8 mouse cellular contexts compared by ENCODE assay signal in the genomic region with DNA sequence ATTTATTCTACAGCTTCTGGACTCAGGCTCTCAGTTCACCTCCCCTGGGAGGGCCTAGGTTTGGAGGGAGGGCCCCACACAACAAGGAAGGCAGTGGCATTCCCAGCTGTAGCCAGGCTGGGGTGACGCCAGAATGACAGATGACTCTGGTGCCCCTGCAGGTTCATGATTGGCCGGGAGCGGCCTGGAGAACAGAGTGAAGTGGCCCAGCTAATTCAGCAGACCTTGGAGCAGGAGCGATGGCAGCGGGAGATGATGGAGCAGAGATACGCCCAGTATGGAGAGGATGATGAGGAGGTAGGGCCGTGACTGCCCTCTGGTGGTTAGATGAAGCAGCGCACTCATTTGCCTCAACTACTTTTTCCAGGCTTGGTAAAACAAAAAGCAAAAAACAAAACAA. TPM values are rescaled to one million over a fixed set of nuclear protein-coding genes. Genes with fewer than 3 reads are reported as not detected.
DNase-seq lines count a peak whose midpoint lies in the region; ATAC-seq and TF ChIP-seq lines count a peak whose summit lies in the region.
"Had no signal": no experiment of that assay in that cellular context is flagged by ENCODE, and none has a peak within 500 bp of the region (broad histone marks: within the 10 kb centered on the region; RNA-seq: fewer than 3 reads in every experiment).

No protein-coding gene starts in this region.

- peak; percentile 80 for DNase-seq in MEL (ENCODE audit: low read depth, low spot score)
- peak; percentile 97 for DNase-seq in brain, adult 2 months (ENCODE audit: low read depth, low spot score)
- DNase-seq in heart, postnatal 0 days (ENCODE audit: low spot score), result peak; percentile 67
- peak; percentile 71 to 80 for DNase-seq in kidney, postnatal 36 days
- peak; percentile 79 for DNase-seq in lung, postnatal 14 days
- DNase-seq in right cerebral cortex, postnatal 10 days (ENCODE audit: low spot score in 2 of 2), result peak; percentile 79 to 80

- no peak overlapping the region for H3K4me3 ChIP-seq in MEL (ENCODE audit: control insufficient read depth in 1 of 2, insufficient read depth in 1 of 2, low read depth in 2 of 2, low read length in 2 of 2)
- no peak overlapping the region for H3K4me3 ChIP-seq in heart, postnatal 0 days (ENCODE audit: low read depth, low read length)

- H3K4me2 ChIP-seq in heart, postnatal 0 days (ENCODE audit: low read depth, low read length), result no peak overlapping the region

- peaks cover 10 to 65% of the 10 kb centered on the region in 2 experiments for H3K36me3 ChIP-seq in MEL (ENCODE audit: control insufficient read depth in 1 of 2, insufficient read depth in 2 of 2, low read length in 2 of 2)
- H3K36me3 ChIP-seq in heart, postnatal 0 days (replicated peaks; ENCODE audit: control insufficient read depth, insufficient read depth, low read length), result peaks cover 77% of the 10 kb centered on the region

- no peak for TF ChIP-seq EP300 in MEL (IDR thresholded peaks at IDR 0.05; ENCODE audit: low read depth in 1 of 2, low read length in 2 of 2)
- TF ChIP-seq EP300 in heart, postnatal 0 days (IDR thresholded peaks at IDR 0.05; ENCODE audit: low read depth), result no peak

- H3K9me3 ChIP-seq in MEL (replicated peaks; ENCODE audit: insufficient read depth, low read length), result no peaks in the 10 kb centered on the region
- H3K9me3 ChIP-seq in heart, postnatal 0 days (replicated peaks; ENCODE audit: control insufficient read depth, low read length), result no peaks in the 10 kb centered on the region

- 5% methylated on average over 8 of the region's 8 CpGs for WGBS in heart, postnatal 0 days

- TF ChIP-seq POLR2A in MEL (IDR thresholded peaks at IDR 0.05; ENCODE audit: control insufficient read depth in 1 of 2, insufficient read depth in 1 of 2, low read depth in 1 of 2, low read length in 2 of 2, poor library complexity in 1 of 2), result no peak

- no peaks in the 10 kb centered on the region for H3K27me3 ChIP-seq in MEL (ENCODE audit: control insufficient read depth in 1 of 2, insufficient read depth in 2 of 2, low read length in 2 of 2)
- H3K27me3 ChIP-seq in heart, postnatal 0 days (ENCODE audit: control insufficient read depth, insufficient read depth, low read length), result no peaks in the 10 kb centered on the region

- TF ChIP-seq CTCF in MEL (IDR thresholded peaks at IDR 0.05 in 2 of 3, conservative IDR thresholded peaks at IDR 0.05 in 1 of 3; ENCODE audit: control insufficient read depth in 1 of 3, insufficient read depth in 1 of 3, low read depth in 2 of 3, low read length in 3 of 3, poor library complexity in 1 of 3, severe bottlenecking in 1 of 3), result peak; percentile 84 to 97 (median 86)
- peak; percentile 84 for TF ChIP-seq CTCF in heart, postnatal 0 days (IDR thresholded peaks at IDR 0.05; ENCODE audit: low read depth)

- TF ChIP-seq RAD21 in MEL (IDR thresholded peaks at IDR 0.05; ENCODE audit: low read depth, low read length), result peak; percentile 74

- ATAC-seq in erythroblast, adult 5-6 weeks (replicated peaks; ENCODE audit: low FRiP score, poor library complexity, severe bottlenecking), result peak; percentile 65
- peak; percentile 27; the same call in 1 of the 2 replicates for ATAC-seq in heart, postnatal 0 days (ENCODE audit: insufficient read depth, low read depth)

- peak overlapping the region; percentile 62 for H3K27ac ChIP-seq in MEL (ENCODE audit: control insufficient read depth, low read depth, low read length)
- H3K27ac ChIP-seq in heart, postnatal 0 days (ENCODE audit: low read depth), result peak overlapping the region; percentile 21; the same call in 1 of the 2 replicates

- peaks cover 39% of the 10 kb centered on the region for H3K79me2 ChIP-seq in MEL (ENCODE audit: control insufficient read depth, insufficient read depth, low read length, poor library complexity)

- H3K9ac ChIP-seq in MEL (ENCODE audit: control insufficient read depth, low read depth, low read length, poor library complexity, severe bottlenecking), result peak overlapping the region; percentile 24
- no peak overlapping the region for H3K9ac ChIP-seq in heart, postnatal 0 days (replicated peaks; ENCODE audit: low read depth, low read length)

- H3K4me1 ChIP-seq in MEL (ENCODE audit: control insufficient read depth in 1 of 2, insufficient read depth in 2 of 2, low read length in 2 of 2), result peaks cover 31 to 71% of the 10 kb centered on the region in 2 experiments
- peaks cover 9% of the 10 kb centered on the region for H3K4me1 ChIP-seq in heart, postnatal 0 days (ENCODE audit: control insufficient read depth, insufficient read depth)

TF ChIP-seq in MEL, 35 proteins besides CTCF, POLR2A, EP300 and RAD21:
- TF ChIP-seq ZC3H11A (IDR thresholded peaks at IDR 0.05; ENCODE audit: low read depth, low read length) (peak; percentile 48; the same call in 1 of the 2 replicates), ZMIZ1 (IDR thresholded peaks at IDR 0.05; ENCODE audit: low read depth, low read length) (0 out of 2 replicates have a peak, but pooled peaks have one; percentile 26), RCOR1 (IDR thresholded peaks at IDR 0.05; ENCODE audit: low read depth, low read length) (peak; percentile 22; the same call in 1 of the 2 replicates), SMC3 (IDR thresholded peaks at IDR 0.05; ENCODE audit: low read depth, low read length) (peak; percentile 73), GATA1 (IDR thresholded peaks at IDR 0.05; ENCODE audit: low read depth, low read length) (0 out of 2 replicates have a peak, but pooled peaks have one; percentile 40), TBP (IDR thresholded peaks at IDR 0.05; ENCODE audit: low read depth, low read length) (0 out of 2 replicates have a peak, but pooled peaks have one; percentile 21), POLR2AphosphoS2 (IDR thresholded peaks at IDR 0.05; ENCODE audit: low read length) (no peak), MYC (IDR thresholded peaks at IDR 0.05; ENCODE audit: low read depth, low read length) (no peak)
TF ChIP-seq in MEL: peak in this region for 6.

RNA-seq across cellular contexts. Expression of gene Samd14, which starts 8.6 kb away (rescaled TPM):
- 35.8 and 57.6 TPM in 2 replicates for total RNA-seq in MEL (2012; rRNA removed)
- 1,000 to 10,000 TPM in 1 of 2 experiments, 100 to 1,000 TPM in 1; 101 to 1,219 TPM for polyA plus RNA-seq in MEL (2012; ENCODE audit: insufficient read depth in 1 of 2, insufficient read length in 2 of 2, low read depth in 1 of 2, low replicate concordance in 2 of 2, missing spikeins in 1 of 2)
- total RNA-seq in erythroblast, adult 5-6 weeks (2015; ENCODE audit: low replicate concordance), result 22.1 and 25.9 TPM in 2 replicates
- 32.0 and 47.1 TPM in 2 replicates for total RNA-seq in erythroblast, adult 5-6 weeks (2017; ENCODE audit: low replicate concordance)
- total RNA-seq in heart, postnatal 0 days (2014; rRNA removed; ENCODE audit: low replicate concordance), result 6.2 and 9.5 TPM in 2 replicates
- 4.6 and 4.8 TPM in 2 replicates for polyA plus RNA-seq in heart, postnatal 0 days (2015; fragmentation: Nextera tagmentation; extraction: Ambion mirVana)

RNA-seq across cellular contexts. Expression of gene Ppp1r9b, which starts 10.2 kb away (rescaled TPM):
- total RNA-seq in MEL (2012; rRNA removed), result 113 and 150 TPM in 2 replicates
- polyA plus RNA-seq in MEL (2012; ENCODE audit: insufficient read depth in 1 of 2, insufficient read length in 2 of 2, low read depth in 1 of 2, low replicate concordance in 2 of 2, missing spikeins in 1 of 2), result 100 to 1,000 TPM in 1 of 2 experiments, 10 to 100 TPM in 1; 47.0 to 169 TPM
- total RNA-seq in erythroblast, adult 5-6 weeks (2015; ENCODE audit: low replicate concordance), result 21.9 and 30.7 TPM in 2 replicates
- 41.1 and 45.2 TPM in 2 replicates for total RNA-seq in erythroblast, adult 5-6 weeks (2017; ENCODE audit: low replicate concordance)
- total RNA-seq in heart, postnatal 0 days (2014; rRNA removed; ENCODE audit: low replicate concordance), result 27.6 and 38.6 TPM in 2 replicates
- 4.5 and 4.7 TPM in 2 replicates for polyA plus RNA-seq in heart, postnatal 0 days (2015; fragmentation: Nextera tagmentation; extraction: Ambion mirVana)

RNA-seq across cellular contexts. Expression of gene Sgca, which starts 24.9 kb away (rescaled TPM):
- total RNA-seq in MEL (2012; rRNA removed), result not detected in 2 replicates
- polyA plus RNA-seq in MEL (2012; ENCODE audit: insufficient read depth in 1 of 2, insufficient read length in 2 of 2, low read depth in 1 of 2, low replicate concordance in 2 of 2, missing spikeins in 1 of 2), result not detected
- total RNA-seq in erythroblast, adult 5-6 weeks (2015; ENCODE audit: low replicate concordance), result not detected in 2 replicates
- not detected in 2 replicates for total RNA-seq in erythroblast, adult 5-6 weeks (2017; ENCODE audit: low replicate concordance)
- total RNA-seq in heart, postnatal 0 days (2014; rRNA removed; ENCODE audit: low replicate concordance), result 47.5 and 313 TPM in 2 replicates
- polyA plus RNA-seq in heart, postnatal 0 days (2015; fragmentation: Nextera tagmentation; extraction: Ambion mirVana), result 62.2 and 62.4 TPM in 2 replicates

RNA-seq across cellular contexts. Expression of gene Hils1, which starts 33.7 kb away (rescaled TPM):
- total RNA-seq in MEL (2012; rRNA removed), result not detected in 2 replicates
- polyA plus RNA-seq in MEL (2012; ENCODE audit: insufficient read depth in 1 of 2, insufficient read length in 2 of 2, low read depth in 1 of 2, low replicate concordance in 2 of 2, missing spikeins in 1 of 2), result not detected
- total RNA-seq in erythroblast, adult 5-6 weeks (2015; ENCODE audit: low replicate concordance), result not detected in 2 replicates
- not detected in 2 replicates for total RNA-seq in erythroblast, adult 5-6 weeks (2017; ENCODE audit: low replicate concordance)
- total RNA-seq in heart, postnatal 0 days (2014; rRNA removed; ENCODE audit: low replicate concordance), result not detected in 2 replicates
- polyA plus RNA-seq in heart, postnatal 0 days (2015; fragmentation: Nextera tagmentation; extraction: Ambion mirVana), result 0.27 TPM in 1 of 2 replicates, not detected in the other
- total RNA-seq: left cerebral cortex, postnatal 10 days had no signal

RNA-seq across cellular contexts. Expression of gene Pdk2, which starts 40.1 kb away (rescaled TPM):
- total RNA-seq in MEL (2012; rRNA removed), result 0.56 and 0.81 TPM in 2 replicates
- polyA plus RNA-seq in MEL (2012; ENCODE audit: insufficient read depth in 1 of 2, insufficient read length in 2 of 2, low read depth in 1 of 2, low replicate concordance in 2 of 2, missing spikeins in 1 of 2), result 1 to 10 TPM in 1 of 2 experiments, not detected in 1; 8.0 TPM
- 1.3 and 7.9 TPM in 2 replicates for total RNA-seq in erythroblast, adult 5-6 weeks (2015; ENCODE audit: low replicate concordance)
- total RNA-seq in erythroblast, adult 5-6 weeks (2017; ENCODE audit: low replicate concordance), result 0.60 and 5.6 TPM in 2 replicates
- 121 and 168 TPM in 2 replicates for total RNA-seq in heart, postnatal 0 days (2014; rRNA removed; ENCODE audit: low replicate concordance)
- polyA plus RNA-seq in heart, postnatal 0 days (2015; fragmentation: Nextera tagmentation; extraction: Ambion mirVana), result 179 and 186 TPM in 2 replicates

Comparison
In these comparisons a context has a peak if more than half of its experiments do, and no peak if none do; other contexts are left out.
1. RNA of gene Sgca, which starts 24.9 kb away (total RNA-seq): 47.5 to 313 TPM in heart, postnatal 0 days; not detected in MEL and not detected in erythroblast, adult 5-6 weeks; every median in the first group is over 10 times any median in the second.
2. Peak in every context shown above with its lines, with median percentiles within 50 percentile points of each other: DNase-seq.